Mouse (Mus musculus) kidney, adult 2 months (tissue): ENCODE measurements around the gene Lrit2. TPM values are rescaled to one million over a fixed set of nuclear protein-coding genes. Genes with fewer than 3 reads are reported as not detected.

Source experiments
- DNase-seq: peaks from one replicate; pipeline ENCODE4 v3.0.0; 2021
- H3K27ac ChIP-seq: fragments of 200-500 bp; 2 replicates; pipeline ENCODE4 v1.5.1; 2012; ENCODE audit warnings: low read depth, low read length, control low read depth, inconsistent platforms; ENCODE audit not compliant: insufficient read depth
- H3K27me3 ChIP-seq: fragments of 200-500 bp; replicated peaks from 2 replicates; pipeline ENCODE4 v1.6.1; 2012; ENCODE audit warnings: mild to moderate bottlenecking, moderate library complexity, low read length, inconsistent platforms; ENCODE audit not compliant: control insufficient read depth, insufficient read depth
- H3K36me3 ChIP-seq: fragments of 200-500 bp; 2 replicates; pipeline ENCODE4 v1.6.1; 2012; ENCODE audit warnings: mild to moderate bottlenecking, moderate library complexity, low read length, inconsistent platforms; ENCODE audit not compliant: control insufficient read depth, insufficient read depth
- H3K4me1 ChIP-seq: fragments of 200-500 bp; 2 replicates; pipeline ENCODE4 v1.6.1; 2011; ENCODE audit warnings: low read length; ENCODE audit not compliant: control insufficient read depth, insufficient read depth
- H3K4me3 ChIP-seq: fragments of 200-500 bp; 2 replicates; pipeline ENCODE4 v1.5.1; 2011; ENCODE audit warnings: mild to moderate bottlenecking, low read depth, low read length, control low read depth; ENCODE audit not compliant: insufficient read depth
- CTCF ChIP-seq: fragments of 200-500 bp; conservative IDR thresholded peaks from 2 replicates; pipeline ENCODE4 v1.5.1; 2011; ENCODE audit warnings: low read depth, mild to moderate bottlenecking, control low read depth, low read length, moderate library complexity, mixed read lengths; ENCODE audit not compliant: insufficient read depth, insufficient read length
- POLR2A ChIP-seq: fragments of 200-500 bp; IDR thresholded peaks from one replicate; pipeline ENCODE4 v1.6.1; 2011; ENCODE audit warnings: low read depth, low read length, control low read depth
- WGBS: fragments of 180-500 bp; shearing (Covaris S2); methylation state at CpG from one replicate; pipeline ENCODE4 v1.1.7; 2018; 5-methylcytosine and 5-hydroxymethylcytosine counted together
- polyA plus RNA-seq: library from polyadenylated mRNA; depleted of rRNA; stranded (reverse); fragments of >200 nt; gene quantifications from 2 replicates; pipeline ENCODE4 v1.2.3, GENCODE M21; 2012; rRNA removed

The Lrit2 gene
- polyA plus RNA-seq, 1 experiment = 0.03 TPM

- no peak for TF ChIP-seq POLR2A
- no peak for TF ChIP-seq CTCF
- H3K27ac ChIP-seq = no peak overlapping the region
- no peaks in the 10 kb centered on the region for H3K27me3 ChIP-seq
Observed at GRCm38 (mm10) chr14:37110456-37110855, 42.7 kb downstream of the Lrit2 start.

GRCm38 (mm10) chr14:37111371-37111770, 43.6 kb downstream of the Lrit2 start:
- DNase-seq = no peak
- Histone ChIP-seq H3K27ac (no peak overlapping the region), H3K4me1 (0 out of 2 replicates have a peak, but pooled peaks cover 3% of the 10 kb centered on the region), H3K27me3 (no peaks in the 10 kb centered on the region), H3K4me3 (no peak overlapping the region), H3K36me3 (no peaks in the 10 kb centered on the region)
- TF ChIP-seq POLR2A (no peak), CTCF (no peak)

More at GRCm38 (mm10) chr14:37110456-37110855, 42.7 kb downstream of the Lrit2 start:
- Histone ChIP-seq H3K4me3 (no peak overlapping the region), H3K36me3 (no peaks in the 10 kb centered on the region), H3K4me1 (0 out of 2 replicates have a peak, but pooled peaks cover 3% of the 10 kb centered on the region)
- WGBS = 69% methylated on average over 2 of the region's 2 CpGs
- peak; percentile 13 for DNase-seq

GRCm38 (mm10) chr14:37112931-37113330, 45.2 kb downstream of the Lrit2 start:
- DNase-seq = peak; percentile 43
- H3K4me1 ChIP-seq = 0 out of 2 replicates have a peak, but pooled peaks cover 3% of the 10 kb centered on the region
- no peak overlapping the region for H3K4me3 ChIP-seq
- 74% methylated on average over 7 of the region's 7 CpGs for WGBS
- H3K27me3 ChIP-seq = no peaks in the 10 kb centered on the region
- no peak overlapping the region for H3K27ac ChIP-seq
- no peak for TF ChIP-seq POLR2A
- no peak for TF ChIP-seq CTCF
- no peaks in the 10 kb centered on the region for H3K36me3 ChIP-seq

GRCm38 (mm10) chr14:37113922-37114321, 46.2 kb downstream of the Lrit2 start, which contains the start of gene 2610528A11Rik:
TSS of gene 2610528A11Rik (minus strand) at chr14:37114022.
- Histone ChIP-seq H3K27ac (no peak within 1 kb of the TSS), H3K27me3 (no peaks in the 10 kb centered on the region), H3K36me3 (no peaks in the 10 kb centered on the region), H3K4me3 (no peak within 1 kb of the TSS), H3K4me1 (0 out of 2 replicates have a peak, but pooled peaks cover 3% of the 10 kb centered on the region)
- DNase-seq = no peak
- no peak for TF ChIP-seq POLR2A
- TF ChIP-seq CTCF = no peak
- WGBS = 50% methylated on average over 3 of the region's 3 CpGs

- H3K27ac ChIP-seq = no peak overlapping the region
- DNase-seq = no peak
- WGBS = 97% methylated on average over 4 of the region's 4 CpGs
Observed at GRCm38 (mm10) chr14:37119233-37119632, 51.5 kb downstream of the Lrit2 start.

More at GRCm38 (mm10) chr14:37119233-37119632, 51.5 kb downstream of the Lrit2 start:
- no peaks in the 10 kb centered on the region for H3K27me3 ChIP-seq
- H3K4me1 ChIP-seq = no peaks in the 10 kb centered on the region
- H3K36me3 ChIP-seq = peaks cover 5% of the 10 kb centered on the region; the same call in 1 of the 2 replicates
- TF ChIP-seq POLR2A = no peak
- no peak for TF ChIP-seq CTCF
- H3K4me3 ChIP-seq = no peak overlapping the region

Other genes with a start within 250 kb of the Lrit2 start
- 74.9 and 75.0 TPM in 2 replicates for gene Ccser2, start 99.2 kb upstream of the Lrit2 start, polyA plus RNA-seq
- not detected in 2 replicates for gene Rgr, start 19.0 kb upstream of the Lrit2 start, polyA plus RNA-seq
- gene Lrit1, start 13.1 kb upstream of the Lrit2 start, polyA plus RNA-seq = 0.04 and 0.08 TPM in 2 replicates
- 0.14 TPM in 1 of 2 replicates, not detected in the other for gene Cdhr1, start 30.4 kb downstream of the Lrit2 start, polyA plus RNA-seq
- 0.38 and 0.72 TPM in 2 replicates for gene 2610528A11Rik, start 46.1 kb downstream of the Lrit2 start, polyA plus RNA-seq
- 322 and 327 TPM in 2 replicates for gene Ghitm, start 67.3 kb downstream of the Lrit2 start, polyA plus RNA-seq